Mouse (Mus musculus) kidney, embryonic 16.5 days (tissue): ENCODE data around the gene Ube2h. TPM values are rescaled to one million over a fixed set of nuclear protein-coding genes. Genes with fewer than 3 reads are reported as not detected.

Experiments used
- ATAC-seq: fragments of 200-750 bp; cut with Nextera tagmentation; 2 replicates; pipeline ENCODE4 v1.8.0; 2017; ENCODE audit warnings: moderate TSS enrichment; ENCODE audit not compliant: low FRiP score, low TSS enrichment
- H3K27ac ChIP-seq: fragments of 300-500 bp; sonication (generic); 2 replicates; pipeline ENCODE4 v1.5.1; 2014; ENCODE audit warnings: low read length
- H3K27me3 ChIP-seq: fragments of 300-500 bp; sonication (generic); 2 replicates; pipeline ENCODE4 v1.6.1; 2014; ENCODE audit warnings: low read length, control low read depth, mixed read lengths; ENCODE audit not compliant: insufficient read depth
- H3K36me3 ChIP-seq: fragments of 300-500 bp; sonication (generic); 2 replicates; pipeline ENCODE4 v1.6.1; 2014; ENCODE audit warnings: low read length, control low read depth, mixed read lengths; ENCODE audit not compliant: insufficient read depth
- H3K4me1 ChIP-seq: fragments of 300-500 bp; sonication (generic); 2 replicates; pipeline ENCODE4 v1.6.1; 2014; ENCODE audit warnings: low read length, control low read depth, mixed read lengths; ENCODE audit not compliant: insufficient read depth
- H3K4me2 ChIP-seq: fragments of 300-500 bp; sonication (generic); replicated peaks from 2 replicates; pipeline ENCODE4 v1.6.1; 2014; ENCODE audit warnings: low read depth, low read length
- H3K4me3 ChIP-seq: fragments of 300-500 bp; sonication (generic); 2 replicates; pipeline ENCODE4 v1.5.1; 2014; ENCODE audit warnings: mild to moderate bottlenecking, low read length
- H3K9ac ChIP-seq: fragments of 300-500 bp; sonication (generic); replicated peaks from 2 replicates; pipeline ENCODE4 v1.6.1; 2014; ENCODE audit warnings: low read length
- H3K9me3 ChIP-seq: fragments of 300-500 bp; sonication (generic); 2 replicates; pipeline ENCODE4 v1.6.1; 2016; ENCODE audit warnings: low read length, control low read depth
- WGBS: fragments of 180-500 bp; shearing (Covaris S2); extraction: QIAGEN DNeasy Blood & Tissue Kit; methylation state at CpG from one replicate; pipeline ENCODE4 v1.1.7; 2014; 5-methylcytosine and 5-hydroxymethylcytosine counted together
- polyA plus RNA-seq: library from polyadenylated mRNA; unstranded; fragments of >200 nt; fragmentation: Nextera tagmentation; extraction: Ambion mirVana; gene quantifications from 2 replicates; pipeline ENCODE4 v1.2.1, GENCODE M21; 2015

Gene Ube2h
- polyA plus RNA-seq, 1 experiment from 2014 or later = 55.5 TPM

DNA sequence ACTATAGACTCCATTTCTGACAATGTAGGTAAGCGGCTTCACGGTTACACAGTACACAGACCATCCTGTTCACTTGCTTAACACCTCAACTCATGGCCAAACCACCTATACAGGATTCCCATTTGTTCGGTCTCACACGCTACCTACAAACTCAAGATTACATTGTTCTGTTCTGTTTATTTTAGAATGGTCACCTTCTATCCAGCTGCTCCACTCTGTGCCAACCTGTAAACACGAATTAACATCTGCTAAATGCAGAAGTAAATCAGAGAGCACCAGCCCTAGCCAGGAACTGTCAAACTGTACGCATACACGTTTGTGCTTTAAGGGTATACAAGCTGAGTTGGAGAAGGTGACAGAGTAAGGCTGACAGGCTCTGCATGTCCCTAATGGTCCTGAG, 27.5 kb downstream of the Ube2h start:
- H3K36me3 ChIP-seq = peaks cover 33% of the 10 kb centered on the region
- ATAC-seq = no peak
- H3K27ac ChIP-seq = no peak overlapping the region
- 92% methylated on average over 7 of the region's 7 CpGs for WGBS
- H3K4me2 ChIP-seq = no peak overlapping the region
- H3K9ac ChIP-seq = no peak overlapping the region
- no peak overlapping the region for H3K4me3 ChIP-seq
- no peaks in the 10 kb centered on the region for H3K27me3 ChIP-seq
- H3K9me3 ChIP-seq = no peaks in the 10 kb centered on the region
- H3K4me1 ChIP-seq = no peaks in the 10 kb centered on the region

DNA sequence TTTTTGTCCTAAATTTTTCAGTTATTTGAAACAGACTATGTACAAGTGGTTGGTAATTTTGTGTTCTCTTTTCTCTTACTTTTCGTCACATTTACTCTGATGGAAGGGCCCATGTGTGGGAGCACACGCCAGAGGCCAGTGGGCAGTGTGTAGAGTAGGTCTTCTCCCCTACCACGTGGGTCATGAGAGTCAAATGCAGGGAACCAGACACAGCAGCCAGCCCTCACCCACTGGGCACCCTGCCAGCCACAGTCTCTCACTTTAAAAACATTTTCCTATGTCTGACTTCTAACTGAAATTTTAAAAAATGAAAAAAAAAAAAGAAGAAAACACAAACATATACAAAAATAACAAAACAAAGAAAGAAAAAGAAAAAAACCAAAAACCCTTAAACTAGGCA, 28.0 kb downstream of the Ube2h start:
- 56% methylated on average over 3 of the region's 3 CpGs for WGBS
- ATAC-seq = no peak
- H3K27me3 ChIP-seq = no peaks in the 10 kb centered on the region

DNA sequence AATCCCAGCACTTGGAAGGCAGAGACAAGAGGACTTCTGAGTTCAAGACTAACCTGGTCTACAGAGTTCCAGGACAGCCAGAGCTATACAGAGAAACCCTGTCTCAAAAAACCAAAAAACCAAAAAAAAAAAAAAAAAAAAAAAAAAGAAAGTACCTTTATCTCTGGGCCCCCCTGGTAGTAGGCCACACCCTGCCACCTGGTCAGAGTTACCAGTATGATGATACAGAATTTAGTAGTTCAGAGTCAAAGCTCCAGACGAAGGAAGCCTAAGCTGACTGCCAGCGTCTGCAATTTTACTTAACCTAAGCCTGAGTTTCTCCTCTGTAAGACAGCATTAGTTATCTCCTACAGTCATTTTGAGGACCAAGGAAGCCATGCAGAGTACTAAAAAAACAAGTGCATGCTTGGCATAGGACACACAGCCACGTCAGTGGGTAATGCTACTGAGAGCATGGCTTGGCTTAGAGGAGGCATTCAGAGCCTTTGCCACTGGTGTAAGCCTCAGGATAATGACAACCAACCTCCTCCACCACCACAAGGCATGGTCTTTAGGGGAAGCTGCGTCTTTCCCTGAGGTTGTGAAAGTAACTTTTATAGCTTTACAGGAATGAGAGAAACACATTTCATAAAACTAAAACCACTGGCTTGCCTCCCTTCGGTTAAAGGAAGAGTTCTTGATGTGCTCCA, 29.0 kb downstream of the Ube2h start:
- WGBS = 85% methylated on average over 5 of the region's 5 CpGs
- H3K27me3 ChIP-seq = no peaks in the 10 kb centered on the region
- H3K4me1 ChIP-seq = no peaks in the 10 kb centered on the region
- ATAC-seq = no peak
- no peak overlapping the region for H3K27ac ChIP-seq
- no peak overlapping the region for H3K9ac ChIP-seq
- H3K4me2 ChIP-seq = no peak overlapping the region
- no peak overlapping the region for H3K4me3 ChIP-seq
- H3K36me3 ChIP-seq = peaks cover 39% of the 10 kb centered on the region
- no peaks in the 10 kb centered on the region for H3K9me3 ChIP-seq

More for the DNA sequence above, 28.0 kb downstream of the Ube2h start:
- no peaks in the 10 kb centered on the region for H3K4me1 ChIP-seq
- peaks cover 33% of the 10 kb centered on the region for H3K36me3 ChIP-seq
- H3K4me3 ChIP-seq = no peak overlapping the region
- H3K9me3 ChIP-seq = no peaks in the 10 kb centered on the region
- no peak overlapping the region for H3K27ac ChIP-seq
- H3K4me2 ChIP-seq = no peak overlapping the region
- H3K9ac ChIP-seq = no peak overlapping the region

DNA sequence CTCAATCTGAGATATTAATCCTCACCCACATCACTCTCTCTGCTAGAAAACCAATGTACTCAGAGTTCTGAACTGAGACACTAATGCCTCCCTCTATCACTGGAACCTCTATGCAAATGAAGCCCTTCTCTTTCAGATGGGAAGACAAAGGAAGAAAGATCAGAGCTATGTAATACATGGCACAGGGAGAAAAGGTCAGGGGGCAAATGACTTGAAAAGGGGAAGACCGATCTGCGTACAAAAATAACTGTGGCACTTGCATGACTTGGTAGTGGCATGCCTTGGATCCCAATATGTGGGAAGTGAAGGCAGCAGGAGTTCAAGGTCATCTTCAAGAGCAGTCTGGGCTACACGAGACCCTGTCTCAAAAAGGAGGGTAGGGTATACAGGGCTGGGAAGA, 31.4 kb downstream of the Ube2h start:
- H3K36me3 ChIP-seq = peaks cover 34% of the 10 kb centered on the region

DNA sequence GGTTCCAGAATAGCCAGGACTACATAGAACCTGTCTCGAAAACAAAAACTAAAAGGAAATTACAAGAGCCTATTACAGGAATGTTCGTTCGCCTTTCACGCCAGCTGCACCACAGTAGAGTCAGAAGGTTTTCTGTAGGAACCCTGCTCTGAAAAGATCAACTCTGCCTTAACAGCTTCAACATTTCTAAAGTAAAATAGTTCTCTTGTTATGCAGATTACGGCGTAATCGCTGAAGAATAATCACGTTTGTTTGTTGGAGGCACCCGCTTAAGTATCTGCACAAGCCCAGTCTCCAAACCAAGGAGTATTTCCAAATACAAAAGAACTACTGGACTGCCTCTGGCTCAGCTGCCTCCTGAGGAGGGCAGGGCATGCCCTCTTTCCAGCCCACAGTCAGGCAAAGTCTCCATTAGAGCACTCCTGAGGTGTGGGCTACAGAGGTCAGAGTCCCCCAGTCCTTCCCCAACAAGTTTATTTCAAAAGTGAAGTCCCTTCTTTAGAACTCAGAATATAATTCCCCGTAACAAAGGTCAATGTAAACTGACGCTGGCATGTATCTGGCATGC, 31.9 kb downstream of the Ube2h start:
- Histone ChIP-seq H3K9ac (no peak overlapping the region), H3K36me3 (peaks cover 30% of the 10 kb centered on the region; the same call in 1 of the 2 replicates), H3K27ac (no peak overlapping the region), H3K9me3 (no peaks in the 10 kb centered on the region), H3K4me3 (no peak overlapping the region), H3K27me3 (no peaks in the 10 kb centered on the region), H3K4me2 (no peak overlapping the region), H3K4me1 (no peaks in the 10 kb centered on the region)
- ATAC-seq = no peak
- WGBS = 89% methylated on average over 11 of the region's 11 CpGs

More for the DNA sequence above, 31.4 kb downstream of the Ube2h start:
- H3K27ac ChIP-seq = no peak overlapping the region
- H3K9me3 ChIP-seq = no peaks in the 10 kb centered on the region
- no peak for ATAC-seq
- H3K4me2 ChIP-seq = no peak overlapping the region
- no peak overlapping the region for H3K4me3 ChIP-seq
- H3K27me3 ChIP-seq = no peaks in the 10 kb centered on the region
- no peak overlapping the region for H3K9ac ChIP-seq
- no peaks in the 10 kb centered on the region for H3K4me1 ChIP-seq
- 66% methylated on average over 3 of the region's 3 CpGs for WGBS

DNA sequence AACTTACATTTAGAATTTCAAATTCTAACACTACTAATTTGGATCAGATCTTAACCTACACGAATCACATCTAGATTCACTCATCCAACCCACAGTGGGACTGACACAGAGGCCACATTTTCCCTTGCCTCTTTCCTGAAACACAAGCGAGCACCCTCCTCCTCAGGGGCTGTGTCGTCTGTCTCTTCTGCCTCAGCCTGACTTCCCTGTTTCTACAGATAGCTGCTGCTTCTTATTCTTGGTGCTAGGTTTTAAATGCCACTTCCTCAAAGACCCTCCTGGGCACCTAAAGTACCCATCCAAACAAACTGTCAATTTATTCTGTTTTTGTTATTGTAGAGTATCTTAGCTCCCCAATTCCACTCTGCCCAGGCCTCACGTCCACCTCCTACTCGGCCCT, 34.5 kb downstream of the Ube2h start:
- peaks cover 38% of the 10 kb centered on the region for H3K36me3 ChIP-seq
- no peak overlapping the region for H3K4me2 ChIP-seq
- no peak overlapping the region for H3K9ac ChIP-seq
- H3K27ac ChIP-seq = no peak overlapping the region
- H3K4me1 ChIP-seq = no peaks in the 10 kb centered on the region
- WGBS = 78% methylated on average over 5 of the region's 5 CpGs
- no peak for ATAC-seq
- no peaks in the 10 kb centered on the region for H3K9me3 ChIP-seq
- H3K4me3 ChIP-seq = no peak overlapping the region
- H3K27me3 ChIP-seq = no peaks in the 10 kb centered on the region

DNA sequence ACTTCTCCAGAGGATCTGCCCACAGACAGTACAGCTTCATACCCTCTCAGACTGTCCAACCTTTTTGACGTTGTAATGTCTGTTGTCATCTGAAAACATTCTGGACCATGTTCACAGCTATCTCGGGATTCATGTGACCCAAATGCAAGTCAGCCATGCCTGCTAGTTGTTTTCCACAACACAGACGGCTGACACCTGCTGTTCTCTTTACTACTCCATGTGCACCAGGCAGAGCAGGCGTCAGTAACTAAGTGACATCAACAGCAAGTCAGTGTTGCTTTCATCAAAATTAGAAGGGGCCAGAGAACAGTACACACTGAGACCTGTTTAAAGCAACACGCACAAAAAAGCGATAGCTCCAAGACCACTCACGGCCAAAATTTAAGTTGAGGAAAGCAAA, 36.9 kb downstream of the Ube2h start:
- Histone ChIP-seq H3K4me3 (no peak overlapping the region), H3K27ac (no peak overlapping the region), H3K4me1 (no peaks in the 10 kb centered on the region), H3K4me2 (no peak overlapping the region), H3K9ac (no peak overlapping the region), H3K9me3 (no peaks in the 10 kb centered on the region), H3K27me3 (no peaks in the 10 kb centered on the region), H3K36me3 (peaks cover 38% of the 10 kb centered on the region)
- WGBS = 91% methylated on average over 7 of the region's 7 CpGs
- no peak for ATAC-seq

DNA sequence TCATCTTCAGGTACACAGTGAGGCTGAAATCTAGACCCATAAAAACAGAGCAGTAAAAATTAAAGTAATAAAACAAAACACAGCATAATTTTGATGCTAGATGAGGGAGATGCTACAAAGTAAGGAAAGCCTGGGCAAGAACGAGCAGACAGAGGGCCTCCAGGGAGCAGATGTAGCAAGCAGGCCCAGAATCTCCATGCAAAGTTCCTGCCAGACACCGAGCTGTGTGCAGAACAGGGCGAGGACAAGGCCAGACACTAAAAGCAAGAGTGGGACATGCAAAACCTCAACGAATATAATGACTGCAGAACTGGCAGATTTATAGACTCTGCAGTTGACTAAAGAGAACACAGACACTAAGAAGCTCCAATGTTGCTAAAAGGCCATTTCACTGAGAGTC, 38.9 kb downstream of the Ube2h start:
- Histone ChIP-seq H3K4me2 (no peak overlapping the region), H3K4me3 (no peak overlapping the region), H3K27ac (no peak overlapping the region), H3K27me3 (no peaks in the 10 kb centered on the region), H3K9ac (no peak overlapping the region), H3K4me1 (0 out of 2 replicates have a peak, but pooled peaks cover 6% of the 10 kb centered on the region), H3K9me3 (no peaks in the 10 kb centered on the region), H3K36me3 (peaks cover 38% of the 10 kb centered on the region)
- ATAC-seq = no peak
- WGBS = 72% methylated on average over 4 of the region's 4 CpGs

DNA sequence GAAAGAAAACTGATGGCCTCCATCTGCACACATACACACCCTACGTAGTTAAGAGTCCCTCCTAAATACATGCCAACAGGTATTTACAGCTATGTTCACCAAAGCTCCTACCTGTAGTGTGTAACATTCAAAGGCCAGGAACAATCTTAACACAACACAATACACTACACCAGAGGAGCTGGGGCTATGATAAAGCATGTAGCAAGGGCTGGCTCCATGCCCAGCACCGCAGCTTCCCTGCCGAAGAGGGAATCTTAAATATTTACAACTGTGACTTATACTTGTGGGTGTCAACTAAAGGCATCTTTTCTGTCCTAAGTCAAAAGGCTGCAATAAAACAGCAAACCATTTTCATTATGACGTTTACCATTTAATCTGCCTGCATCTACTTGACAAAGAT, 41.3 kb downstream of the Ube2h start:
- no peaks in the 10 kb centered on the region for H3K9me3 ChIP-seq
- H3K4me3 ChIP-seq = no peak overlapping the region
- H3K4me2 ChIP-seq = no peak overlapping the region
- 0 out of 2 replicates have a peak, but pooled peaks cover 6% of the 10 kb centered on the region for H3K4me1 ChIP-seq
- no peaks in the 10 kb centered on the region for H3K27me3 ChIP-seq
- peaks cover 49% of the 10 kb centered on the region for H3K36me3 ChIP-seq
- H3K27ac ChIP-seq = no peak overlapping the region
- no peak overlapping the region for H3K9ac ChIP-seq
- WGBS = 66% methylated on average over 4 of the region's 4 CpGs
- ATAC-seq = no peak

DNA sequence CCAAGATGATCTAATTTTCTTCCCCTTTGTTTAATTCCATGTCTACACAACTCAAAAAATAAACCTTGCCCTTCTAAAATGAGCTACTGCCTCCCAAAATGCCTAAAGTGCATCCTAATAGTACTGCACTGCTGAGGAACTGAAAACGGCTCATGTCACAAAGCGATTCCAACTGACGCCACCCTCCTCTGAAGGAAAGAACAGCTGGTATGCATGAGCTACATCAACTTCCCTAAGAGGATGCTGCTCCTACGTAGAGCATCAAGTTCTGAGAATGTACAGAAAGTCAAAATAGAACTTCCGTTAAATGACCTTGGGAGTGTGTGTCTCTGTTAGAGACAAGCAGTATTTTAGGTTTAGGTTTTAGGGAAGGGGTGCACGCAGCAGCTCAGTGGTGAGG, 45.1 kb downstream of the Ube2h start:
- Histone ChIP-seq H3K27me3 (no peaks in the 10 kb centered on the region), H3K4me2 (no peak overlapping the region), H3K9me3 (no peaks in the 10 kb centered on the region), H3K4me1 (0 out of 2 replicates have a peak, but pooled peaks cover 6% of the 10 kb centered on the region), H3K27ac (no peak overlapping the region), H3K36me3 (peaks cover 40% of the 10 kb centered on the region), H3K4me3 (no peak overlapping the region), H3K9ac (no peak overlapping the region)
- 95% methylated on average over 6 of the region's 6 CpGs for WGBS
- no peak for ATAC-seq
